Mouse (Mus musculus) liver, adult (tissue): ENCODE measurements around the gene Pikfyve.

Experiments
- GATA4 ChIP-seq: IDR thresholded peaks from 2 replicates; pipeline ENCODE4 v1.6.1; 2014; ENCODE audit warnings: mild to moderate bottlenecking, low read length; ENCODE audit not compliant: insufficient replicate concordance

Pikfyve gene

DNA sequence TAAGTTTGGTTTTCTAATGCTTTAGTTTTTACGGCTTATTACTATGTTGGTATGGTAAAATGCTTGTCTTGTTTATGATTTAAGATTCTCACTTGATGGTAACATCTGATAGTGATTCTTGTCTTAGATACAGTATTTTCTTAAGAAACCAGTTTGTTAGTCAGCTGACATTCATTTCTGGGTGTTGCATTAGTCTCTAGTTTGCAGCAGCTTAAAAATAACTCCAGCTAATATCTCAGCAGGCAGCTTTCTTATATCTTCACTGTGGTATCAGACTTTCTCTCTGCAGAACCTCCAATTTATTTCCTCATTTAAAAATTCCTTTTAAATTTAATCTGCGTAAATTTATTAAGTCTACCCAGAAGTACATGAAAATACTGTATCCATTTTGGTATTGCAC lies 37.2 kb downstream of the Pikfyve start:
- no peak for TF ChIP-seq GATA4

DNA sequence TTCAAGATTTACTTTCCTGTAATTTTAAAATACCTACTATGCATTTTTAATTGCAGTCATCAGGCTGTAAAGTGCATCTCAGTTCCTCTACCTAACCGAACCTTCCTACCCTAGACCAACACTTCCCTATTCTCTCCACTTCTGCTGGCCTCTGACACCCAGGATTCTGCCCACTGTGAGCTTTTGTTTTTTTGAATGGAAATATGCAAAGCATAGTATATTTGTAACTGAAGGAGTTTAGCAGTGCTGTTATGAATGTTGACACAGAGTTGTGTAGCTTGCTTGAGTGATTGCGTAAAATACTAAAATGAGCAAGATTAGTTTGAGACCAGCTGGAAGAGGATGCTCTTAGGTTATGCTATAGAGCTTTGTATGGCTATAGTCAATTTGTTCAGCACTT lies 41.2 kb downstream of the Pikfyve start:
- no peak for TF ChIP-seq GATA4

DNA sequence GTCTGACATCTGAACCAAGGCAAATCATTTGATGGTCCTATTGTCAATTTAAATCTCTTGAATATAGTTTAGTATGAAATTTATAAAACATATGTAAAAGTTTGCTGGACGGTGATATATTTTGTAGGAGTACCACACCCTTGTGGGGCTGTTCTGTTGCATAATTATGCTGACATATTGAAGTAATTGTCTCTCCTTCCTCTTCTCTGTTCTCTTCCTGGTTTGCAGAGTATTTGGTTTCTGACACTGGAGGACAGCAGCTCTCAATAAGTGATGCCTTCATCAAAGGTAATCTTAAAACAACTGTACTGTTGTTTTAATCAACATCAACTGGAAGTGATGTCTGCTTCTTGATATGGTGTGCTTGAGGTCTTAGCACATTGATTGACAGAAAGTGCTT lies 44.1 kb downstream of the Pikfyve start:
- TF ChIP-seq GATA4 = no peak

DNA sequence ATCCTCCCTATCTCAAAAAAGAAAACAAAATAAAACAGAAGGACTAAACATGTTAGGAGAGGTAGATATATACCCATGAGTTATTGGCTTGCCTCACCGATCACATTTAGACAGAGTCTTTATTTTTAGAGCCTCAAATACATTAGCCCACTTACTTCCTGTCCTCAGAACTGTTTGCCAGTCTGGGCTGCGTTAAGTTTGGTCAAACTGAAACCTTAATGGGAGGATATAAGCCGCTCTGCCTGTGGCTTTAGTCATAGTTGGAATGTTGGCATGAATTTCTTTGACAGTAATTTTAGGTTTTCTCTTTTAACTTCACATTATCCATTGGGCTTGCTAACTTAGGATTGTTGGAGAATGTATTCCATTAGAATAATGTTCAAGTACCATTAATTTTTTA lies 51.2 kb downstream of the Pikfyve start:
- no peak for TF ChIP-seq GATA4

DNA sequence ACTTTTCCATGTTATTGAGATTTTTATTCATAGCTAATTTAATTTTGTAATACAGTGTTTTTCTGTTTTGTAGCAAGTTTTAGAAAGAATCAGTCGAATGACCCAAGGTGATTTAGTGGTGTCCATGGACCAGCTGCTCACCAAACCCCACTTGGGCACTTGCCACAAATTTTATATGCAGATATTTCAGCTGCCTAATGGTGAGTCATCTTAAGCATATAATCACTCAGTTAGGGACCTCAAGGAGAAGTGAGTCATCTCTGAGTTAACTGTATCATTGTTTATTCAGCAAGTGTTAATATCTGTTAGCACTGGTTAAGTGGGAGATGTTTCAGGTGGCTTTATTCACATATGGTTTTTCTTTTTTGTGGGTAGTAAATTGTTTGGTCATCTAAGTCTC lies 59.2 kb downstream of the Pikfyve start:
- TF ChIP-seq GATA4 = no peak

DNA sequence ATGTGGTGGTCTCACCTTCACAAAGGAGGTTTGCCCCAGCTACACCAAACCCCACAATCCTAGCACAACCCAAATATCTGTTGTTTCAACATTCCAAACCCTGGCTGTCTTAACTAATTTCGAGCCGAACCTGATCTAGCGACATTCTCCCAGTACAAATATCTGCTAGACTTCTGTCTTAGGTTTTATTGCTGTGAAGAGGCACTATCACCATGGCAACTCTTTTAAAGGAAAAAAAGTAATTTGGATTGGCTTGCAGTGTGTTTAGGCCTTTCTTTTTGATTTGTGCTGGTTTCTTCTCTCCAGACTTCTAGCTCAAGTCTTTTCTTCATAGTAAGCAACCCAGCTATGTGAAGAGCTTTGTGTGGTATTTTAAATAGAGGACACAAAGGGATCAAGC lies 94.0 kb downstream of the Pikfyve start:
- no peak for TF ChIP-seq GATA4

DNA sequence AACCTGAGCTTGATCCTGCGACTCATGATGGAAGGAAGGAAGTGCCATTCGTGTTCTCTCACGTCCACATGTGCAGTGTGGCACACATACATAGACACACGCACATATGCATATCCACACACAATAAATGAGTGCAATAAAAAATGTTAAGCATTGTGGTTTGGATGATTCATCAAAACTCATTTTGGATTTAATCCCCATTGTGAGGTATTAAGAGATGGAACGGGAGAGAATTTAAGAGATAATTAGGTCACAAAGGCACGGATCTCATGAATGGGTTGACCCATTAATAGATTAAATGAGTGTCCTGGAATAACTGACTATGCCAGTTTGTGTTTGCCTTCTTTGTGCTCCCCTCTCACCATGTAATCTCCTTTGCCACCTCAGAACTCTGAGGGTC lies 95.3 kb downstream of the Pikfyve start, which contains the start of gene Pth2r:
Gene Pth2r (plus strand): TSS at position 301 of the 400 bp plus-strand sequence.
- TF ChIP-seq GATA4 = no peak

DNA sequence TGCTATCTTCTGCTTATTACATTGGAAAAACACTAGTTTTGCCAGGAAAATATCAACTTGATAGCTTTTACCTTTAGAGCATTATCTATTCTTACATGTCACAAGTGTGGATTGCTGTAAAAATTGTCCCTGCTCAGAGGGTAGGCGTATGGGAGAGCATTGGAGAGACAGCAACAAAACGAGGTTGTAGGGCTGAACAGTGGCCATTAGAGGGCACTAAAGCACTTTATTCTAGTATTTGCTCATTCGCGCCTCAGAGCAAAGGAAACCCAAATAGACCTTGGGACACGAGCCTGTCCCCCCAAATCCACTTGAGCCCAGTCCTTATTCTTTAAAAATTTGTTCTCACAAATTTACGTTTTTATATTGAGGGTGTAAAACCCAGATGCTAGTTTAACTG lies 96.3 kb downstream of the Pikfyve start:
- no peak for TF ChIP-seq GATA4

DNA sequence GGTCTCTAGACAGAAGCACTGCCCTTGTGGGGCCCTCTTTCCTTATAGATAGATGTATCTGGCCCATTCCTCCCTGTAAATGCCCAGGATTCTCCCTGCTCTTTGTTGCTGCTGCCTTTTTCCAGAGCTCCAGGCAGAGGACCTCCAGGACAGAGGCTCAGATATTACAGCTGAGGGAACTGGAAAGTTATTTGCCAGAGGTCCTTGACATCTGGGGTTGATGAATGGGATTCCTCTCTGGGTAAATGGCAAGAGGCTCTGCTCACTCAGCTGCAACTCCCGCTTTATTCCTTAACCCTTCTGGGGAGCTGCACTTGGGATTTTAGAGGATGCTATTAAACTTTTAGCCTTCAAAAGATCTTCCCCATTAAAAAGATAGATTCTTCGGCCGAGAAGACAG lies 122.0 kb downstream of the Pikfyve start:
- TF ChIP-seq GATA4 = no peak

DNA sequence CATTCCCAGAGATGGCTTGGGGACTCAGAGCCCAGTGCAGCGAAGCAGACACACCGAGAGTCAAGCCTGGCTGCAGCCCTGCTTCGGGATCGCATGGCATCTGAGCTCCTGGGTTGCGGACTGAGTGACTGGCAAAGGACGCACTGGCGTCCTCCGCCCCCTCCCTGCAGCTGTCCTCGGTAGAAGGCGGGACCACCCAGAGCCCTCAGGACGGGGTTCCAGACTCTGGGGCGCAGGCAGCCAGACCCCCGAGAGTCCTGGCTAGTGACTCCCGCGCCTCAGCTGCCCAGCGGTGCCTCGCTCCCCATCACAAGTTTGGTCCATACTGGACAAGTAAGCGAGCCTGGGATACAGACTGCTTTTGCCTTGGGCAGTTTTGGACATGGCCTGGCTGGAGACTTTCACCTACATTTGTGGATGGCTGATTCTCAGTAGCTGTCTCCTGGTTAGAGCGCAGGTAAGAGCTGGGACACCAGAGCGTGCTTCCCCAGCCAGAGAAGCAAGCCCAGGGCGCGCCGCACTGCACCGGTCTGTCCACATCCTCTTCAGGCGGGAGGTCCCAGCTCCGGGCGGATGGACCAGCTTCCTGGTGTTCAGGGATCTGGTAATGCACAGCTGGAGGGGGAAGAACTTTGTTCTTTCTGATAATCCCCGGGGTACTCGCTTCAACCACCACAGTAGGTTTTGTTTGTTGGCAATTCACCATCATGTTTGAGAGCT lies 124.9 kb downstream of the Pikfyve start:
- TF ChIP-seq GATA4 = no peak

DNA sequence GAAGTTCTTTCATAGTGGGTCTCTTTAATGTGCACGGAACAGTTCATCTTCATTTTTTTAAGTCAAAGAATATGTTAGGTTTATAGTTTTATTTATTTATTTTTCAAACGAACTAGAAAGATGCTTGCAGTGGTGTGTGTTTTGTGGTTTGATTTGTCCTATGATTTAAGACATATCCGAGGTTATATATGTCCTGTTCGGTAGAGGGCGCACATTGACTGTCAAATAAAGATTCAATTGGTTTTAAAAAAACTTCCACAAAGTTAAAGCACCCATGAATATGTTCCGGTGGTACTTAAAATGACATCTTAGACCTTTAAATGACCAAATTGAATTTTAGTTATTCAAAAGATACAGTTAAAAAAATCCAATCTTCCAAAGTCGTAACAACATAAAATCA lies 125.6 kb downstream of the Pikfyve start:
- TF ChIP-seq GATA4 = no peak

DNA sequence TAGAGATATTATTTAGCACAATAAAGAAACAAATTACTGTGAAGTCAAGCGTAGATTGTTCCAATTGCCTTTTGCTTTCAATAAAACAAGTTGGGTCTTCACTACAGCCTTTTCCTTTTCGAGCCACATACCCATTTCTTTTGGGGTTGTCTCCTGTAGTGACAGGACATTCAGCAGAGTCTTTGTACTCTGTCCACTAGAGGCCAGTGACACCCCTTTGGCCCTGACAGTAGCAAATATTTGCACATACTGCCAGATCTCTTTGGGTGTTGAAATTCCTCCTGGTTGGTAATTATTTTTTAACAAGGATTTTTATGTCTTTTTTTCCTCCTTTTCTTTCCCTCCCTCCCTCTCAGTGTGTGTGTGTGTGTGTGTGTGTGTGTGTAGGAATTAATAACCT lies 126.4 kb downstream of the Pikfyve start:
- no peak for TF ChIP-seq GATA4

DNA sequence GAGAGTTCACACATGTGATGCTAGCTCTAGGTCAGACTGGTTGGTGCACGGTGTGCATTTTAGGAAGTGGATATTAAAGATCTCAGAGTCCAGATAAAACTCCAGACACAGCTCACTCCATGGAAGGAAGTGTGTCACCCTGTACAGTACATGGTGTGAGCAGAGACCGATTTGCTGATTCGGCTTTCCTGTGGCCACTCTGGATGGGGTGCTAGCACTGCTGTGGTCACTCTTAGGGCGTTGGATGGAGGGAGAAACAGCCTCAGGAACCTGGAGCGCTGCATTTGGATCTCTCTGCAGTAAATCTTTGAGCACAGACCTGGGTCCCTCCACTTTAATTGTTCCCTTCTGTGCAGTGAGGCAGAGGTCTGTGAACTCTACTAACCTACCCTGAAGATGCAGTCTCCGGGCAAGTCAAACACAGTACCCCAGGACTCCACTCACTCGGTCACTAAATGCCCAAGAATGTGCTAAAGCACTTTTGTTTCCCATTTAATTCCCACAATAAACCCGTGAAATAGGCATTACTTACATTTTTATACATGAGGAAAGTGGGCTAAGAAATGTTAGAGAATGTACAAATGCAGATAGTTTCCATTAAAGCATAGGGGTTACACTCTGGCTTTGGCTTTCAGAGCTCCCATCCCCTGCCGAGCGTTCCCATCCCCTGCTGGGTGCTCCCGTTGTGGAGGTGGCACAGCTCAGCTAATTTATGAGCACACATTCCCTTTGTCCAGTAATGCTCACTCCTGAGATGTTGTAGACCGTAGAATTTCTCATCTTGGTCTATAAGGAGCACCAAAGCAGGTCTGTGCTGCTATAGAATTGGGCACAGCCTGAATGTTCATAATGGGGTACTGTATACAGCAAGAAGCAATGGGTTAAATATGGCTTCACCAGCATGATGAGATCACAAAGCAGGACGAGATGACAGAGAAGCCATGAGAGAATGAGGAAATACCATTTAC lies 127.9 kb downstream of the Pikfyve start:
- TF ChIP-seq GATA4 = no peak

DNA sequence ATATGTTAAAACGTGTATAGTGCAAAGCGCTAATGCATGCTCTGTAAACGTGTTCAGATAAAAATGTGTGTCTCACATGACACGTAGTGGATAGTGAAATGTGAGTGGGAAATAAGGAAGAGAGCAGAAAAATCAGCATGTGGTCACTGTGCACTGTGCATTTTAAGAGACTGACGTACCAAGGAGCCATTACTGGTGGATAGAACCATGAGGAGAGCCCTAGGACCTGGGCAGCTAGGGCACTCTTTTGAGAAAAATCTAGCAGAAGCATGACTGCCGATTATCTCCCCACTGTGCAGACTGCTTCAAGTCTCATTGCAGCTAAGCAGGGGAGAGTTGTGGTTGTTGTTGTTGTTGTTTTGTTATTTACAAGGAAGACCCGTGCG lies 128.5 kb downstream of the Pikfyve start:
- TF ChIP-seq GATA4 = no peak
